Mouse (Mus musculus): ENCODE data around the gene Mri1. TPM values are rescaled to one million over a fixed set of nuclear protein-coding genes. Genes with fewer than 3 reads are reported as not detected.

Gene Mri1
- polyA plus RNA-seq, 1 experiment = 2.2 TPM

- Histone ChIP-seq H3K4me1 (ENCODE audit: control insufficient read depth) (peaks cover 14% of the 10 kb centered on the region), H3K36me3 (ENCODE audit: control insufficient read depth) (peaks cover 20% of the 10 kb centered on the region), H3K9me3 (ENCODE audit: control insufficient read depth, low read length) (no peaks in the 10 kb centered on the region), H3K4me3 (replicated peaks) (no peak overlapping the region), H3K27me3 (ENCODE audit: control insufficient read depth) (peaks cover 5% of the 10 kb centered on the region)
- no peak for TF ChIP-seq TAL1 (IDR thresholded peaks at IDR 0.05; ENCODE audit: low read length)
Measured at GRCm38 (mm10) chr8:84208381-84209380, 48.4 kb downstream of the Mri1 start.

GRCm38 (mm10) chr8:84207811-84208210, 49.3 kb downstream of the Mri1 start:
- Histone ChIP-seq H3K27me3 (ENCODE audit: control insufficient read depth) (peaks cover 14% of the 10 kb centered on the region), H3K4me3 (replicated peaks) (no peak overlapping the region), H3K36me3 (ENCODE audit: control insufficient read depth) (peaks cover 19% of the 10 kb centered on the region), H3K4me1 (ENCODE audit: control insufficient read depth) (peaks cover 22% of the 10 kb centered on the region), H3K9me3 (ENCODE audit: control insufficient read depth, low read length) (no peaks in the 10 kb centered on the region)
- TF ChIP-seq TAL1 (IDR thresholded peaks at IDR 0.05; ENCODE audit: low read length) (no peak), GATA1 (IDR thresholded peaks at IDR 0.05; ENCODE audit: low read length) (no peak)

DNA sequence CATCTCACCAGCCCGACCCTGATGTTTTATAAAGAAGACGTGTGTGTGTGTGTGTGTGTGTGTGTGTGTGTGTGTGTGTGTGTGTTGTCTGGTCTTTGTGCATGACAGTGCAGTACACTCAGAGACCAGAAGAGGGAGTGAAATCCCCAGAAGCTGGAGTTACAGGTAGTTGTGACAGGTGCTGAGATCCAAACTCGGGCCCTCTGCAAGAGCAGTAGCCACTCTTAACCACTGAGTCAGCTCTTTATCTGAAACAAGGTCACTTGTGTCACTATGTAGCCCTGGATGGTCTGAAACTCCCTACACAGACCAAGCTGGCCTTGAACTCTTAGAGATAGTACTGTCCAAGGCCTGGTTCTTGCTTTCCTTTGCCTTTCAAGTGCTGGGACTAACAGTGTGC, 50.5 kb downstream of the Mri1 start:
- H3K4me1 ChIP-seq (ENCODE audit: control insufficient read depth) = peaks cover 30% of the 10 kb centered on the region
- peaks cover 26% of the 10 kb centered on the region for H3K27me3 ChIP-seq (ENCODE audit: control insufficient read depth)
- H3K4me3 ChIP-seq (replicated peaks) = no peak overlapping the region
- TF ChIP-seq TAL1 (IDR thresholded peaks at IDR 0.05; ENCODE audit: low read length) (no peak), GATA1 (IDR thresholded peaks at IDR 0.05; ENCODE audit: low read length) (no peak)
- no peaks in the 10 kb centered on the region for H3K9me3 ChIP-seq (ENCODE audit: control insufficient read depth, low read length)
- H3K36me3 ChIP-seq (ENCODE audit: control insufficient read depth) = peaks cover 9% of the 10 kb centered on the region

- Histone ChIP-seq H3K9me3 (ENCODE audit: control insufficient read depth, low read length) (no peaks in the 10 kb centered on the region), H3K4me1 (ENCODE audit: control insufficient read depth) (peaks cover 46% of the 10 kb centered on the region), H3K36me3 (ENCODE audit: control insufficient read depth) (peaks cover 3% of the 10 kb centered on the region; the same call in 1 of the 2 replicates), H3K4me3 (replicated peaks) (no peak overlapping the region), H3K27me3 (ENCODE audit: control insufficient read depth) (peaks cover 42% of the 10 kb centered on the region)
- TF ChIP-seq GATA1 (IDR thresholded peaks at IDR 0.05; ENCODE audit: low read length) = no peak
Measured at GRCm38 (mm10) chr8:84205073-84205472, 52.1 kb downstream of the Mri1 start.

DNA sequence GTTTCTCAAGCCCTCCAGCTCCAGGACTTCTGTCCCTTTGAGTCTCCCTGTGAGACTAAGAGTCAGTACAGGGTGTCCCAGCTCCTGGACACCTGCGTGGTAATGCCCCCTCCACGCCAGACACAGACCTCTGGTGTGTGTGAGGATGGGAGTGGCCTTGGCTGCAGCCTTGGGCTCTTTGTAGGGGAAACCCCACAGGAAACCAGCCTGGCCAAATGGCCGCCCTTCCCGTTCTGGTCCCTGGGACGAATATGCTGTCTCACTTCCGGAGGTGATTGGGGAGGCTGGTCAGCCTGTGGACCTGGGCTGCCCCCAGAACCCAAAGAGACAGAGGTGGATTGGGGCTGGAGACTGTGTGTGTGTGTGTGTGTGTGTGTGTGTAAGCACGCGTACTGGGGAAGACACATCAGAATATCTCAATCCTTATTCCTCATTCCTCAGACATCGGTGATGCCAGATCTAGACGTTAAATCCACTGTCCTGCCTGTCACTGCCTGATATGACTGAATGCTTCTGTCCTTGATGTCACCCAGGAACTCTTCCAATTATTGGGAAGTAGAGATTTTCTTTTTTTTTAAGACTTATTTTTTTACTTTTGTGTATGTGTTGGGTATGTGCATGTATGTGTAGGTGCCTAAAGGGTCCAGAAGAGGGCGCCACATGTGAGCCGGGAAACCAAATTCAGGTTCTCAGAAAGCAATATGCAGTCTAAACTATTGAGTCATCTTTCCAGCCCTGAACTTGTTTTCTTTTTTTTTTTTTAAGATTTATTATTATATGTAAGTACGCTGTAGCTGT, 53.0 kb downstream of the Mri1 start:
- Histone ChIP-seq H3K27me3 (ENCODE audit: control insufficient read depth) (peaks cover 48% of the 10 kb centered on the region), H3K36me3 (ENCODE audit: control insufficient read depth) (peaks cover 3% of the 10 kb centered on the region; the same call in 1 of the 2 replicates), H3K4me3 (replicated peaks) (peak overlapping the region; percentile 44), H3K9me3 (ENCODE audit: control insufficient read depth, low read length) (no peaks in the 10 kb centered on the region), H3K4me1 (ENCODE audit: control insufficient read depth) (peaks cover 54% of the 10 kb centered on the region)
- no peak for TF ChIP-seq TAL1 (IDR thresholded peaks at IDR 0.05; ENCODE audit: low read length)
- no peak for TF ChIP-seq GATA1 (IDR thresholded peaks at IDR 0.05; ENCODE audit: low read length)

GRCm38 (mm10) chr8:84202938-84203917, 53.9 kb downstream of the Mri1 start:
- no peaks in the 10 kb centered on the region; the same call in 1 of the 2 replicates for H3K36me3 ChIP-seq (ENCODE audit: control insufficient read depth)
- no peak for TF ChIP-seq TAL1 (IDR thresholded peaks at IDR 0.05; ENCODE audit: low read length)
- no peak for TF ChIP-seq GATA1 (IDR thresholded peaks at IDR 0.05; ENCODE audit: low read length)
- peaks cover 62% of the 10 kb centered on the region for H3K4me1 ChIP-seq (ENCODE audit: control insufficient read depth)
- H3K9me3 ChIP-seq (ENCODE audit: control insufficient read depth, low read length) = no peaks in the 10 kb centered on the region
- peaks cover 52% of the 10 kb centered on the region for H3K27me3 ChIP-seq (ENCODE audit: control insufficient read depth)
- H3K4me3 ChIP-seq (replicated peaks) = peak overlapping the region; percentile 44

DNA sequence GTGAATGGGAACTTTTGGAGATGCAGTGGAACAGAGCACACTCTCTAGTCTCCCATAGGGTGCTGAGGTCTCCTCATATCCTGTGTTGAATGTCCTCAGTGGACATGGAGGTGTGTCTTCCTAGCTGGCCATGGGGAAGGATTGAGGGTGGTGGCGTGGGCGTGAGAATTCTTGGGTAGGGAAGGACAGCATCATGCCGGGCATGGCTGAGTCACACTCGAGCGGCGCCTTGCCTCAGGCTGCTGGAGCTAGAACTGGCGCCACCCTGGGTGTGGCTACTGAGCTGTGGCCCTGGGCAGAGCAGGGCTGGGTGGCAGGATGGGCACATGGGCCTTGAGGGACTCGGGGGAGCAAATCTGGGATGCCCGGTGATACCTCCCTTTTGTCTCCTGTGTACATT, 54.7 kb downstream of the Mri1 start:
- Histone ChIP-seq H3K9me3 (ENCODE audit: control insufficient read depth, low read length) (no peaks in the 10 kb centered on the region), H3K4me1 (ENCODE audit: control insufficient read depth) (peaks cover 67% of the 10 kb centered on the region), H3K4me3 (replicated peaks) (peak overlapping the region; percentile 28), H3K36me3 (ENCODE audit: control insufficient read depth) (no peaks in the 10 kb centered on the region; the same call in 1 of the 2 replicates), H3K27me3 (ENCODE audit: control insufficient read depth) (peaks cover 60% of the 10 kb centered on the region)
- TF ChIP-seq GATA1 (IDR thresholded peaks at IDR 0.05; ENCODE audit: low read length) (no peak), TAL1 (IDR thresholded peaks at IDR 0.05; ENCODE audit: low read length) (no peak)

DNA sequence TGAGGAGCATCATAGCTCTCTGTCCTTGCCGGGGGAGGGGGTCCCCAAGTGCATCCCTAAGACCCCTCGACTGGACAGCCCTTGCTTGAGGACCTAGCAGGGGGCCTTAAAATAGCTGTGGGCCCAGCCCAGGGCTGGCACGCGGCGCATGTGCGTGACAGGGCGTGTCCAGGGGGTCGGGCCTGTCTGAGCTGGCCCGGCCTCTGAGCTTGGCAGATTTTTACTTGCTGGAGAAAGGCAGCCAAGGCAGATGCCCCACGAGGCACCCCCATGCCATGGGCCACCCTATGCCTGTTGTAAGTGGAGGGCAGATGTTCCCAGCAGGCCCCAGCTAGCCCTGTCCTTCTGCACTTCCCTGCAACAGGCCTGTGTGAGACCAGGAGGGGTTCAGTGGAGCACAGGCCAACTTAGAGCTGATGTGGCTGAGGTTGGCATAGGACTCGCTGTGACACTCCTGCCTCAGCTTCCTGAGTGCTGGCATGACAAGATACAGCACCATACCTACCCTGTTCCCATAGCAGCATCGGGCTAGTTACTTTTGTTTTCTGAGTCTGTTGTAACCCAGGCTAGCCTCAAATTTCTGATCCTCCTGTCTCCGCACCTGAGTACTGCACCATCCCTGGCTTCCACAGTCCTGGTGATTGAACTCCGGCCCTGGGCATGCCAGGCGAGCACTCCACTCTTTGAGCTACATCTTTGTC, 55.4 kb downstream of the Mri1 start:
- peak overlapping the region; percentile 61 for H3K4me3 ChIP-seq (replicated peaks)
- peaks cover 71% of the 10 kb centered on the region for H3K4me1 ChIP-seq (ENCODE audit: control insufficient read depth)
- TF ChIP-seq TAL1 (IDR thresholded peaks at IDR 0.05; ENCODE audit: low read length) (no peak), GATA1 (IDR thresholded peaks at IDR 0.05; ENCODE audit: low read length) (no peak)
- H3K27me3 ChIP-seq (ENCODE audit: control insufficient read depth) = peaks cover 64% of the 10 kb centered on the region
- no peaks in the 10 kb centered on the region; the same call in 1 of the 2 replicates for H3K36me3 ChIP-seq (ENCODE audit: control insufficient read depth)
- no peaks in the 10 kb centered on the region for H3K9me3 ChIP-seq (ENCODE audit: control insufficient read depth, low read length)

All from erythroblast, embryonic 14.5 days (primary cell).